Mouse (Mus musculus) adipocyte (in vitro differentiated cells): ENCODE measurements around the gene Msantd1.

Experiments
- DNase-seq: peaks from one replicate; pipeline ENCODE4 v3.0.0-alpha.2; 2016; ENCODE audit warnings: low spot score

Msantd1 gene

DNA sequence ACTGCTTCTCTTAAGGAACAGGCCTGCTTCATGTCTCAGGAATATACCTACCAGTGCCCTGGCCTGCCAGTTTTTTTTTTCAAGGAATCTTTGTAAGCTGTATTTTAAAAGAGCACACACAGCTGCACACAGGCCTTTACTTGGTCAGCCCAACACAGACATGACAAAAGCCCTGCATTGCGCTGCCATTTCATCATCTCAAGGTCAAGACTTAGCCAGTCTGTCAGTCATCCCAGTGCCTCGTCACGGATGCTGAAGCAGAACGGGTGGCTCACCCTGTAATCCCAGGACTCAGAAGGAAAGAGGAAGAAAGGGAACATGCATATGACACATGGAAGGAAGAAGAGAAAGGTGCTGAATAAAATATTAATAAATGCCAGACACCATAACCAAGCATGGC lies 19.8 kb downstream of the Msantd1 start:
- DNase-seq: no peak

DNA sequence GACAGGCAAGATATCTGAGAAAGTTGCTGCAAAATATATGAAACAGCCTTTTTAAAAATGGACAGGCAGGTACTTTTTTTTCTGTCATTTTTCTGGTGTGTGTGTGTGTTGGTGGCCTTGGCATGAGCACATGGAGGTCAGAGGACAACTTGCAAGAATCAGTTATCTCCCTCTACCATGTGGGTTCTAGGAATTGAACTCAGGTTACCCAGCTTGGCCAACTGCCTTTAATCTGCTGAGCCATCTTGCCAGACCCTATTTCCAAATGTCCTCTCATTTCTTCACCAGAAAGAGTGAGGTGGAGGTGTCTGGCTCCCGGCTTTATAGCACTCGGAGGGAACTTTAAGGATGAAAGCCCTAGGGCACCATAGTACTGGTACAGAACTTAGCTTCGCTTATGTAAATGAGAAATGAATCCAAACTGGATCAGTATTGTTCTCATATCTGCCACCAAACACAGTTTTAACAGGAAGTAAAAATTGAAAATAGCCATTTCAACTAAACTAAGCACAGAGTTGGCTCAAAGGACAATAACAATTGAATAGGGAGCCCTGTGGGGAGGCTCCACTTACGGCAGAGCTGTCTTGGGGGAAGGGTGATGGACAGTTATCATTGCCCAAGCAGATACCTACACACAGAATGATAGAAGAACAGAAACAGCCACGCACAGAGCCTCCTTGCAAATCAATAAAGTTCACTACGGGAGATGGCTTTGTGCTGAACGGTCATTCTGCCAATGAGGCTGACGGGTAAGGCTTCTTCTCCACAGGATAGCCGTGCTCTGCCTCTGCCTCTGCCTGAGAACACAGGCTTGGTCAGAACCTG lies 22.6 kb downstream of the Msantd1 start:
- DNase-seq: peak; percentile 52

DNA sequence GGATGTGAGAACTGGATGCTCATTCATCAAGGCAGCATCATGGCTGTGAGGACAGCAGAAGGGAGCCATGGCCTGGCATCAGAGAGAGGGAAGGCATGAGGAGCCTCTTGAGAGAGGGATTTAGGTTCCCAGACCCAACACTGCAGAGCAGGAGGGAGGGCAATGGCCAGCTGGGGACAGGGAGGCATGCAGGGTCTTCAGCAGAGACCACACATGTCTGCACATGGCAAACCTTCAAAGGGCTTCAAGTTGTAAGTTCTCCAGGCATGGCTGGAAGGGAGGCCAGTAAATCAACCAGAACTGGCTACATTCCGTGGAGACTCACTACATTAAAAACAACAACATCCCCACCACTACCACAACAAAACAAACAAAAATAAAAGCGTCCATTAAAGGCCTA lies 23.3 kb downstream of the Msantd1 start:
- DNase-seq: no peak

GRCm38 (mm10) chr5:34931516-34932457 lies 24.0 kb downstream of the Msantd1 start:
- DNase-seq: no peak

DNA sequence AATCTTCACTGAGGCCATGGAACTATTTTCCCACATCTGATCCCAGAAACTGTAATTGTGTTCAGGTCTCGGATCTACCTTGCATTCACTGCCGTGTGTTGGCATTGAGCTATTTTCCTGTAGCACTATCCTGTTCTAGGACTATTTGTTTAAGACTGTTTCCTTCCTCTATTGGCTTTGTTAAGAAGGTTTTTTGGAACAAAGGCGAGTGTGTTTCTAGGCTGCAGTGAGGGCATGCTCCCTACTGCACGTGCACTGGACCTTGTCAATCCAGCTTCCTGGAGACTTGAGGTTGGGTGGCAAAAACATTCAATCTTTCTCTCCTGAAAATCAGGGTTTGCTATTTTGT lies 24.6 kb downstream of the Msantd1 start:
- DNase-seq: peak; percentile 45

- no peak for DNase-seq
These were observed 25.6 kb downstream of the Msantd1 start for GRCm38 (mm10) chr5:34933461-34933860.

GRCm38 (mm10) chr5:34941710-34942470 lies 34.1 kb downstream of the Msantd1 start:
- no peak for DNase-seq

- DNase-seq: no peak
These were observed 35.6 kb downstream of the Msantd1 start for GRCm38 (mm10) chr5:34943428-34943827.

DNA sequence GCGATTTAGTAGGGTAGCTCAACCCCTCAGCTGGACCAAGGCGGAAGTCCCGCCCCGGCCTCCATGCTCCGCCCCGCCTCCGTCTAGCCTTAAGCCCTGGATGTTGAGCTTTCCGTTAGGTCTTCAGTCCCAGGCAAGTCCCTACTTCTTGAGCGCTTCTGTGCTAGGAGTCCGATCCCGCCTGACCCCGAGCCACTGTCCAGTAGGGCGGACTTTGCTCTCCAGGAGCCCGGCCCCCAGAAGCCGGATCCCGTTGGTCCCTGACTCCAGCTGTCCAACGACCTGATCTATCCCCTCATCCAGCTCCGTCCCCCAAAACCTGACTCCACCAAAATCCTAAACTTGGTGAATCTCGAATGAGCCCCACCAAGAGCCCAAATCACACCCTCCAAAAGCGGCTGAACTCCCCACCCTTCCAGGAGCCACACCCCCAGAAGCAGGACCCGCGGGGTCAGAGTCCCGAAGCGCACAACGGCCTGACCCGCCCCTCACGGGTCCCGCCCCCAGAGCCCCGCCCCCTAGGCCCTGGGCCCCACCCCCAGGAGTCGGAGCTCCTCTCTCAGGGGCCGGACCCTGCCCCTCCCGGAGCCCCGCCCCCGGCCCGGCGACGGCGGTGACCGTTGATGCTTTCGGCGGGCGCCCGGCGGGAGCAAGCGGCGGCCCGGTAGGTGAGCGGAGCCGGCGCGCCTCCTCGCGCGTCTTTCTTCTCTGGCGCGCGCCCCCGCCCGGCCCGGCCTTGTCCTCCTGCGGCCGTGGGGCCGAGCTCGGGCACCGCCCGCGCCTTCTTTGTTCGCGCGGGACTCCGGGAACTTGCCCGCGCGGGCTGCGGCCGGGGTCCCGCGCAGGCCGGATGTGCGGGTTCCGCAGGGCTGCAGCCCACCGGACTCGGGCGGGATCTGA lies 41.3 kb downstream of the Msantd1 start, which contains the start of gene Rgs12:
Gene Rgs12, plus strand, starts transcription at position 585 of the 900 bp plus-strand sequence.
- DNase-seq: peak; percentile 85

- DNase-seq: no peak
These were observed 42.0 kb downstream of the Msantd1 start for GRCm38 (mm10) chr5:34949769-34950211.

- DNase-seq: peak; percentile 61
These were observed 42.8 kb downstream of the Msantd1 start for GRCm38 (mm10) chr5:34950486-34951160.

DNA sequence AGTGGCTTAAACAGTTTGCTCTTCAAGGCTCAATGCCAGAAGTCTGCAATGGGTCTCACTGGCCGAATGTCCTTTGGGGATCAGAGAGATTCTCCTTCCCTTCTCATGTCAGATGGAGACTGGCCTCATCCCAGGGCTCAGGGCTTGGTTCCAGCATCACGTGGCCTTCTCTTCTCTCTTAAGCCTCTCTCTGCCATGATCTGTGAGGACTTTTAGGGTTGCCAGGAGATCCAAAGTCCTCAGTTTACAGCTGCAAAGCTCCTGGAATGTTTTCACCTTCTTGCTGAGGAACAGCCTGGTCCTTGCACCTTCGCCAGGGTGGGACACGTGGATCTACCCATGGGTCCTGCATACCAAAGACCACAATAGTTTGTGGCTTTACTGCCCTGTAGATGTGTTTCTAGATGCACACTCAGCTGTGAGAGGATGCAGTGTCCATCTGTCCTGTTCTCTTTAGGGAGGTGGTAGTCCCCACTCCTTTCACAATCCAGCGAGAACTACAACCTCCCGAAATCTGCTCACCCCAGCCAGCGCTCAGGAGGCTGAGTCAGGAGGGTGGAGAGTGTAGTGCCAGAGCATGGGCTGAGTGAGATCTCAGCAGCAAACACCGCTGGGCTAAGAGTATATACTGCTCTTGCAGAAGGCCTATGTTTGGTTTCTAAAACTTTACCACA lies 43.5 kb downstream of the Msantd1 start:
- DNase-seq: peak; percentile 65

GRCm38 (mm10) chr5:34954508-34954907 lies 46.7 kb downstream of the Msantd1 start:
- DNase-seq: no peak

DNA sequence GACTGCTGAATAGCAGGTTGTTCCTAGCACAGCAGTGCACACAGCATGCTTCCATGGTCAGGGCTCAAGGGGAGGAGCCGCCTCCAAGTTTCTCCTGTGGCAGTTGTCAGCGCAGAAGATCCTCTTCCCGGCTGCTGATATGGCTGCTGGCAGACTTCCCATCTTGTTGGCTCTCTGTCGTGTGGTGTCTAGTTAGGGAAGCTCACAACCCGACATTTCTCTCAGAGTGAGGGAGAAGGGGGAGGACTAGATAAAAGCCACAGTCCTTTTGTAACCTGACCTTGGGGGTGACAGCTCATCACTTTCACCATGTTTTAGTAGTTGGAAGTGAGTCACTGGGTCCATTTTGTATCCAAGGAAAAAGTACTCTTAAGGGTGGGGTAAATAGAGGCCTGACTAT lies 47.8 kb downstream of the Msantd1 start:
- peak; percentile 22 for DNase-seq

DNA sequence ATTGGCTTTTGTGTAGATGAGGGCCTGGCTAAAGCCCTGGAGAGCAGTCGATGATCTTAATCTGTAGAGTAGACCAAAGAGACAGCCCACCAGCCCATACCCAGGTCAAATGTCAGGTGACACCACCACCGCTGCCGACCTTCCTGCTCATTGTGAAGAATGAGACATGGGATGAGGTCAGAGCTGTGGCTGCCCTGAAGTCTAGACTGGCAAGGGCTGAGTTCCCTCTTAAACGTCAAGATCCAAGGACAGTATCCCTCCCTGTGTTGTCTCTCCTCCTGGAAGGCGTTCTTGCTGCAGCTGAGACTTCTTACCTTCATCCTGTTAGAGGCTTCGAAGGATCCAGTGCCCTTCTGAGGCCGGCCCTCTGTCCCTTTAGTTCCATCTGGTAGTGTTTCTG lies 48.3 kb downstream of the Msantd1 start:
- no peak for DNase-seq

GRCm38 (mm10) chr5:34957015-34957414 lies 49.2 kb downstream of the Msantd1 start:
- DNase-seq: peak; percentile 87

- DNase-seq: no peak
These were observed 52.2 kb downstream of the Msantd1 start for GRCm38 (mm10) chr5:34960021-34960420.

- DNase-seq: no peak
These were observed 57.7 kb downstream of the Msantd1 start for GRCm38 (mm10) chr5:34965531-34965930.

- no peak for DNase-seq
These were observed 60.6 kb downstream of the Msantd1 start for GRCm38 (mm10) chr5:34968386-34968785.

DNA sequence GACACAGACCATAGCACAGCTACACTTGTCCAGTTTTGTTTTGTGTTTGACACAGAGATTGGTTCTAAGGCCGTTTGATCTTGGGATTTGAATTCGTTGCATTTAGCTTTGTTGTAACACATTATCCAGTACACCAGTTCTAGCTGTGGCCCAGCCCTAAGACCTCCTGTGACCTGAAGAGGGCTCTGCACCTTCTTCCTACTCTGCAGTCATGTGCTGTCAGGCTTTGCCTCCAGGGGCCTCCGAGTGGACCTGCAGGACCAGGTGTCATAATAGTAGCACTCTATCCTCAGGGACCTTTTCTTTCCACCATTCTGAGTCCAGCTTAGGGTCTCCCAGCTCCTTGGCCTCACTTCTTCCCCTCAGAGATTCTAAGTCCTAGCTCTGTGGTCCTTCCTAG lies 64.7 kb downstream of the Msantd1 start:
- no peak for DNase-seq
